Mouse (Mus musculus) embryonic facial prominence, embryonic 14.5 days (tissue): ENCODE data around the gene Parp2. TPM values are rescaled to one million over a fixed set of nuclear protein-coding genes. Genes with fewer than 3 reads are reported as not detected.
"Not testable (repeated sequence)": the region's sequence is repeated elsewhere in the genome, so short reads cannot be mapped to it uniquely, and the experiment has no call there.

ENCODE experiments used
- ATAC-seq: fragments of 200-750 bp; cut with Nextera tagmentation; 2 replicates; pipeline ENCODE4 v1.8.0; 2017; ENCODE audit warnings: low read depth, moderate number of reproducible peaks, moderate TSS enrichment
- DNase-seq: peaks from one replicate; pipeline ENCODE4 v3.0.0-alpha.2; 2015; ENCODE audit warnings: low spot score
- H3K27ac ChIP-seq: fragments of 300-500 bp; sonication (generic); replicated peaks from 2 replicates; pipeline ENCODE4 v1.5.1; 2014; ENCODE audit warnings: low read depth, mild to moderate bottlenecking, low read length, moderate library complexity
- H3K27me3 ChIP-seq: fragments of 300-500 bp; sonication (generic); replicated peaks from 2 replicates; pipeline ENCODE4 v1.6.1; 2014; ENCODE audit warnings: low read length; ENCODE audit not compliant: control insufficient read depth, insufficient read depth
- H3K36me3 ChIP-seq: fragments of 300-500 bp; sonication (generic); 2 replicates; pipeline ENCODE4 v1.6.1; 2014; ENCODE audit warnings: low read length, mixed read lengths; ENCODE audit not compliant: control insufficient read depth, insufficient read depth
- H3K4me1 ChIP-seq: fragments of 300-500 bp; sonication (generic); 2 replicates; pipeline ENCODE4 v1.6.1; 2014; ENCODE audit warnings: antibody characterized with exemption, low read length; ENCODE audit not compliant: control insufficient read depth, insufficient read depth
- H3K4me2 ChIP-seq: fragments of 300-500 bp; sonication (generic); 2 replicates; pipeline ENCODE4 v1.6.1; 2014; ENCODE audit warnings: low read depth, mild to moderate bottlenecking, low read length, moderate library complexity, mixed read lengths
- H3K4me3 ChIP-seq: fragments of 300-500 bp; sonication (generic); 2 replicates; pipeline ENCODE4 v1.5.1; 2014; ENCODE audit warnings: low read depth, mild to moderate bottlenecking, low read length
- H3K9ac ChIP-seq: fragments of 300-500 bp; sonication (generic); 2 replicates; pipeline ENCODE4 v1.6.1; 2014; ENCODE audit warnings: low read depth, mild to moderate bottlenecking, low read length, moderate library complexity, mixed read lengths
- H3K9me3 ChIP-seq: fragments of 300-500 bp; sonication (generic); 2 replicates; pipeline ENCODE4 v1.6.1; 2016; ENCODE audit warnings: low read length; ENCODE audit not compliant: control insufficient read depth
- WGBS: fragments of 180-500 bp; shearing (Covaris S2); extraction: QIAGEN DNeasy Blood & Tissue Kit; methylation state at CpG from one replicate; pipeline ENCODE4 v1.1.7; 2014; 5-methylcytosine and 5-hydroxymethylcytosine counted together
- polyA plus RNA-seq: library from polyadenylated mRNA; unstranded; fragments of >200 nt; fragmentation: Nextera tagmentation; extraction: Ambion mirVana; gene quantifications from 2 replicates; pipeline ENCODE4 v1.2.1, GENCODE M21; 2014

Parp2 gene
- polyA plus RNA-seq, 1 experiment from 2014 or later: 53.3 TPM

DNA sequence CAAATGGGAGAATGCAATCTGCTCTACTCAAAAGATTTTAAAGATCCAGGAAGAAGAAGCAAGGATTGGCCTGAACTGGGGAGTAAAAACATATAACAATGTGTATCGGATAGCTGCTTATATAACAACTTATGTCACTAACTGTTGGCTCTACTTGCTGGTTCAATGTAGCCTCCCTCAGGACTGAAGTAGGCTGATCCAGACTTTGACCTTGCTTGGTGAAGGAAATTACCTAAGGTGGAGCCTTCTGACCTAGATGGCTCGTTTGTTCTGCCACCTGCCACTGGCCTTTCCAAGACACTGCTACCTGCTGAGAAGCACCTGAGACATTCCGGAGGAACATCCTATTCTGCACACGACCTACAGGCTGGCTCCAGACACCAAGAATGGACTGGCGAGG lies 48.1 kb downstream of the Parp2 start:
- 82% methylated on average over 5 of the region's 5 CpGs for WGBS

DNA sequence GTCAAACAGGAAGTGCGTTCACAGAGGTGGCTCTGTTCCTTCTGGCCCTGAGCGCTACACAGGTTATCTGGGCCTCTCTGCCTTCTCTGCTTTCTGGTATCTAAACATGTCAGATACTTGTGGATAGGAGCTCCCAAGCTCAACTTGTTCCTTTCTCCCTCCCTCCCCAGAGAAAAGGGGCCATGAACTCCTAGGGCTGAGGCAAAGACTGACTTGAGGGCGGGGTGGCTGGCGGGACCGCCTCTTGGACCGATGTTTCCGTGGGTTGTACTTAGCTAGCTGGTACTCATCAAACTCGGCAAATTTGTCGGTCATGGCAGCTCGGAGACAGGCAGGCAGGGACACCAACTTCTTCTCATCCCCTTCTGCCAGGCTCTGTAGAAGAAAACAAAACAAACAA lies 55.0 kb downstream of the Parp2 start:
- ATAC-seq (no peak), DNase-seq (no peak)
- Histone ChIP-seq H3K27ac (no peak overlapping the region), H3K9ac (no peak overlapping the region), H3K36me3 (peaks cover 12% of the 10 kb centered on the region; the same call in 1 of the 2 replicates), H3K4me2 (no peak overlapping the region), H3K27me3 (no peaks in the 10 kb centered on the region), H3K4me1 (no peaks in the 10 kb centered on the region), H3K9me3 (no peaks in the 10 kb centered on the region), H3K4me3 (no peak overlapping the region)
- WGBS: 94% methylated on average over 10 of the region's 10 CpGs

More for the DNA sequence above, 48.1 kb downstream of the Parp2 start:
- Histone ChIP-seq H3K27me3 (no peaks in the 10 kb centered on the region), H3K4me3 (no peak overlapping the region), H3K36me3 (peaks cover 22% of the 10 kb centered on the region; the same call in 1 of the 2 replicates), H3K4me2 (no peak overlapping the region), H3K4me1 (no peaks in the 10 kb centered on the region), H3K9me3 (no peaks in the 10 kb centered on the region), H3K9ac (no peak overlapping the region), H3K27ac (no peak overlapping the region)
- DNase-seq (no peak), ATAC-seq (no peak)

DNA sequence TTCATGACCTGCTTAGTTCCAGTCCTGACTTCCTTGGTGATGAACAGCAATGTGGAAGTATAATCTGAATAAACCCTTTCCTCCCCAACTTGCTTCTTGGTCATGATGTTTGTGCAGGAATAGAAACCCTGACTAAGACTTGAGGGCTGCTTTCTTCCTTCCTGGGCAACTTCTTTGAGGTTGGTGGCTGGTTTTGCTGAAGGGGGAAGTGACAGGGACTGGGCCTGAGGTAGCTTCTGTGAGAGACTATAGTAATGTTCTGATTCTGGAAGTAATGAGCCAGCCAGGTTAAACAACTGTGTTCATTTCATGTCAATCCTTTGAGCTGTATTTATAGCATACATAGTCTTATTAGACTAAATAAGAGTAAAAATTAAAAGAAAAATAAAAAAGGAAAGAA lies 57.4 kb downstream of the Parp2 start:
- not testable (repeated sequence) for H3K4me3 ChIP-seq, H3K27ac ChIP-seq, H3K9me3 ChIP-seq, H3K9ac ChIP-seq, H3K4me1 ChIP-seq, ATAC-seq, DNase-seq, H3K27me3 ChIP-seq, H3K36me3 ChIP-seq, H3K4me2 ChIP-seq

DNA sequence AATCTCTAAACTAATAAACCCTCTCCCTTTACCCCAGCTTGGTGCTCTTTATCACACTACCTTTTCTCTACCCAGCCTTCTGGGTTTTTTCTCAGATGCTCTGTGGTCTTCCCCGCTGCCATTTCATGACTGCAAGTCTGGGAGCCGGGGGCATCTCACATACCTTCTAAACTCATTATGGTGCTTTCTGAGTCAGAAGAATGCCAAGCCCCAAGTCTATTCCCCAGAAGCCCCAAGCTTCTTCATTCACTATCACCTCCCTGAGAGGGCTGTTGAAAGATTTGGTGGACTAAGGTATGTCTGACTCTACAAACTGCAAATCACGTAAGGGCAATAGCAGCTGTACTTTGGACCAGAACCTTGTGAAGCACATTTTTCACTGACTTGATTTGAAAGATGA lies 59.3 kb downstream of the Parp2 start:
- no peak for DNase-seq
- H3K4me2 ChIP-seq: no peak overlapping the region
- H3K4me1 ChIP-seq: peaks cover 7% of the 10 kb centered on the region
- WGBS: 92% methylated on average over 3 of the region's 3 CpGs
- no peak overlapping the region for H3K27ac ChIP-seq
- no peaks in the 10 kb centered on the region for H3K9me3 ChIP-seq
- no peaks in the 10 kb centered on the region for H3K27me3 ChIP-seq
- H3K4me3 ChIP-seq: no peak overlapping the region
- no peaks in the 10 kb centered on the region for H3K36me3 ChIP-seq
- H3K9ac ChIP-seq: no peak overlapping the region
- ATAC-seq: no peak

DNA sequence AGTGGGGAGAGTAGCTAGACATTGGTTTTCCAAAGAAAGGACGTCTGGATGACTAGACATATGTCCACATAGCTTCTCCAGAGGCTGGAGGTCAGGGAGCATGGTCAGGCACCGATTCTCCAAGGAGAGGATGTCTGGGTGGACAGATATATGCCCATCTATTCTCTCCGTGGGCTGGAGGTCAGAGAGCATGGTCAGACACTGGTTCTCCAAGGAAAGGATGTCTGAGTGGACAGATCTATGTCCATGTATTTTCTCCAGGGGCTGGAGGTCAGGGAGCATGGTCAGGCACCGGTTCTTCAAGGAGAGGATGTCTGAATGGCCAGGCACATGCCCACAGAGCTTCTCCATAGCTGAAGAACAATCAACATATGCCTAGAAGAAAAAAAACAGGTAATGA lies 60.6 kb downstream of the Parp2 start:
- H3K4me3 ChIP-seq: no peak overlapping the region
- H3K27ac ChIP-seq: no peak overlapping the region
- H3K9me3 ChIP-seq: no peaks in the 10 kb centered on the region
- H3K9ac ChIP-seq: no peak overlapping the region
- H3K4me1 ChIP-seq: peaks cover 7% of the 10 kb centered on the region
- H3K4me2 ChIP-seq: no peak overlapping the region
- H3K27me3 ChIP-seq: no peaks in the 10 kb centered on the region
- ATAC-seq (no peak), DNase-seq (no peak)
- WGBS: 74% methylated on average over 4 of the region's 4 CpGs
- H3K36me3 ChIP-seq: no peaks in the 10 kb centered on the region

DNA sequence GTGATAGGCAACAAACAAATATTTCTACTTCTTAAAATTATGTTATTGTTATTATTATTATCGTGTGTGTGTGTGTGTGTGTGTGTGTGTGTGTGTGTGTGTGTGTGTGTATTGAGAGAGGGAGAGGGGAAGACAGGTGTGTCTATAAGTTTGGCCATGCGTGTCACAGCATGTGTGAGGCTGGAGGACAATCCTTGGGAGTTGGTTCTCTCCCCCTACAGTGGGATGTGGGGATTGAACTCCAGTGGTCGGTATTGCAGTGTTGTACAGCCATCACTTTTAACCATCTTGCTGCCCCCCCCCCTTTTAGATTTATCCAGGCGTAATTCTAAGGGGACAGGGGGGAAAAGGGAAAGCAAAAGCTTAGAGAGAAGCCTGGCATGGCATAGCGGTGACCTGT lies 61.0 kb downstream of the Parp2 start:
- Histone ChIP-seq H3K4me2 (no peak overlapping the region), H3K4me1 (peaks cover 7% of the 10 kb centered on the region), H3K27me3 (no peaks in the 10 kb centered on the region), H3K9me3 (no peaks in the 10 kb centered on the region), H3K9ac (no peak overlapping the region), H3K36me3 (no peaks in the 10 kb centered on the region), H3K4me3 (no peak overlapping the region), H3K27ac (no peak overlapping the region)
- no peak for ATAC-seq
- 91% methylated on average over 5 of the region's 5 CpGs for WGBS
- DNase-seq: no peak

DNA sequence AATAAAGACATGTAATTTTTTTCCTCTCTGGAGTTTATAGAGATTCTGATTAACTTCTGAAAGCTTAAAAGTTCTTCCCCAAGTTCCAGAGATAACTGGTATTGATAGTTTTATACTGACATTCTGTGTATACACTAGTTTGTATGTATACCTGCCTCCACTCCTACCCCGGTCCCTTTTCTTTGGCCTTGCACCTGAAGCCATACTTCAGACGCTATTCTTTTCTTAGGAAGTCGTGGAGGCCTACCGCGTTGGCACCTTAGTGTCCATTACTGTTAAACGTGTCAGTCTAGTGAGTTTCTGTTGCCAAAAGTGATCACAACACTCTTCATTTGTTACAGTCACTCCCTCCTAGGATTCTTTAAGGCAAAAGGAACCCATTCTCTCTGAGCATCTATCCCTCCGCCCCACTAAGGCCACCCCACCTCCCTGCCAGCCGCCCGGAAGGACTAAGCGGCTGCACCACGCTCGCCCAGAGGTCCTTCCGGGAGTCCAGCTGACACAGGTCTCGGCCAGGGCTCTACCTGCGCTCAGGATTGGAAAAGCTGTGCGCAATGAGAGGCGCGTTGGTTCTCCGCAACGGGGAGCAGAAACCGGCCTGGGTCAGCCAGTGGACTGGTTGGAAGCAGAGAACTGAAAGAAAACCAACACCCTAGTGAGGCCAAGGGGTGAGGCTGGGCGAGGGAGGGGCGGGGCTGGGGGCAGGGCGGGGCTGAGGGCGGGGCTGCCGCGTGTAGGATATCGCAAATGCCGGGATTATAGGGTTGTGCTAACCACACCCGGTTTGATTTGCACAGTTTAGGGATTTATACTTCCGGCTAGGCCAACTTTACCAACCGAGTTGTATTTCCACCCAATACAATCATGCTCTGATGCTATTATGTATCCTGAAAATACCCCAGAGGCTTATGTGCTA lies 62.5 kb downstream of the Parp2 start, which contains the start of gene Tep1:
Gene Tep1 (minus strand): TSS at position 672 of the 916 bp plus-strand sequence.
- peak; percentile 69 for DNase-seq
- Histone ChIP-seq H3K4me2 (peak within 1 kb of the TSS; percentile 71), H3K36me3 (no peaks in the 10 kb centered on the region), H3K4me3 (peak within 1 kb of the TSS; percentile 54), H3K9ac (peak within 1 kb of the TSS; percentile 72), H3K9me3 (no peaks in the 10 kb centered on the region), H3K27ac (peak within 1 kb of the TSS; percentile 70), H3K4me1 (peaks cover 7% of the 10 kb centered on the region), H3K27me3 (no peaks in the 10 kb centered on the region)
- WGBS: 8% methylated on average over 32 of the region's 32 CpGs
- peak; percentile 92 for ATAC-seq

DNA sequence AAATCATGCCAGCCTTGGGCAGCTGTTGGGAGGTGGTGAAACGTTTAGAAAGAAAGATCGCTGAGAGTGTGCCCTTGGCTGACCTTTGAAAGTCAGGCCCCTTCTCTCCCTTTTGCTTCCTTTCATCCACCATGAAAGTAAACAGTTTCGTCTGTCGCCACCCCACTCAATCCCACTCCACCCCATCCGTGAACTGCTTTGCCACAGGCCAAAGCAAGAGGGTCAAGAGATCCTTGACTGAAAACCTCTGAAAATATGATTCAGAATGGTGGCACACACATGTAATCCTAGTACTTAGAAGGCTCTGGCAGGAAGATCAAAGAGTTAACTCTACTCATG lies 63.1 kb downstream of the Parp2 start:
- Histone ChIP-seq H3K4me2 (peak overlapping the region; percentile 71), H3K27ac (peak overlapping the region; percentile 70; the same call in 1 of the 2 replicates), H3K9me3 (no peaks in the 10 kb centered on the region), H3K36me3 (no peaks in the 10 kb centered on the region), H3K9ac (peak overlapping the region; percentile 72), H3K4me1 (peaks cover 7% of the 10 kb centered on the region), H3K4me3 (peak overlapping the region; percentile 54), H3K27me3 (no peaks in the 10 kb centered on the region)
- DNase-seq (no peak), ATAC-seq (no peak; the same call in 1 of the 2 replicates)
- WGBS: 23% methylated on average over 5 of the region's 5 CpGs
